Mouse (Mus musculus) heart, embryonic 15.5 days (tissue): Measurements from ENCODE around the gene Dlec1. TPM values are rescaled to one million over a fixed set of nuclear protein-coding genes. Genes with fewer than 3 reads are reported as not detected.

Source experiments
- ATAC-seq: fragments of 200-750 bp; cut with Nextera tagmentation; replicated peaks from 2 replicates; pipeline ENCODE4 v1.8.0; 2017; ENCODE audit warnings: low read depth, moderate TSS enrichment; ENCODE audit not compliant: insufficient number of reproducible peaks, insufficient read depth, low FRiP score
- H3K27ac ChIP-seq: fragments of 300-500 bp; sonication (generic); 2 replicates; pipeline ENCODE4 v1.5.1; 2015; ENCODE audit warnings: mild to moderate bottlenecking, inconsistent platforms
- H3K27me3 ChIP-seq: fragments of 300-500 bp; sonication (generic); 2 replicates; pipeline ENCODE4 v1.6.1; 2015; ENCODE audit warnings: inconsistent platforms
- H3K36me3 ChIP-seq: fragments of 300-500 bp; sonication (generic); 2 replicates; pipeline ENCODE4 v1.6.1; 2015; ENCODE audit warnings: mild to moderate bottlenecking, inconsistent platforms
- H3K4me1 ChIP-seq: fragments of 300-500 bp; sonication (generic); replicated peaks from 2 replicates; pipeline ENCODE4 v1.6.1; 2015; ENCODE audit warnings: inconsistent platforms
- H3K4me2 ChIP-seq: fragments of 300-500 bp; sonication (generic); 2 replicates; pipeline ENCODE4 v1.6.1; 2015; ENCODE audit warnings: inconsistent platforms, mild to moderate bottlenecking, moderate library complexity
- H3K4me3 ChIP-seq: fragments of 300-500 bp; sonication (generic); 2 replicates; pipeline ENCODE4 v1.5.1; 2015; ENCODE audit warnings: mild to moderate bottlenecking, inconsistent platforms
- H3K9ac ChIP-seq: fragments of 300-500 bp; sonication (generic); 2 replicates; pipeline ENCODE4 v1.6.1; 2015; ENCODE audit warnings: mild to moderate bottlenecking, inconsistent platforms
- H3K9me3 ChIP-seq: fragments of 300-500 bp; sonication (generic); replicated peaks from 2 replicates; pipeline ENCODE4 v1.6.1; 2016; ENCODE audit warnings: inconsistent platforms
- WGBS: fragments of 180-500 bp; shearing (Covaris S2); methylation state at CpG from one replicate; pipeline ENCODE4 v1.1.7; 2015; ENCODE audit warnings: mixed read lengths; 5-methylcytosine and 5-hydroxymethylcytosine counted together
- polyA plus RNA-seq: library from polyadenylated mRNA; unstranded; fragments of >200 nt; fragmentation: Nextera tagmentation; extraction: Ambion mirVana; gene quantifications from 2 replicates; pipeline ENCODE4 v1.2.1, GENCODE M21; 2015

The Dlec1 gene
- polyA plus RNA-seq, 1 experiment from 2014 or later, result 0.53 TPM

DNA sequence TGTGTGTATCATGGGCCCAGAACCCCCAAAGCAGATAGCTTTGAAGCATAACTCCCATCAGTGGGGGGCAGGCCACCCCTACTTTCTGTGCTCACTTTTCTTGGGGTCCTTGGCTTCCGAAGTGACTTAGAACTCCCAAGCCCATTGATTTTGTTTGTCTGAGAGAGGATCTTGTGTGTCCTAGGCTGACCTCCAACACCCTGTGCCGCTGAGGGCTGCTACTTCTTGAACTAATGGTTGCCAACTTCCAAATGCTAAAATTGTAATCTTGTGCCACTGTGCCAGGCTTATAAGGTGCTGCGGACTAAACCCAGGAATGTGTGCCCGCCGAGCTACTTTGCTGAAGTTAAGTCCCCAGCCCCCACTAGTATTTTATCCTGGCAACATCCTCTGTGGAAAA lies 11.8 kb upstream of the Dlec1 start:
- Histone ChIP-seq H3K9me3 (no peaks in the 10 kb centered on the region), H3K27me3 (0 out of 2 replicates have a peak, but pooled peaks cover 6% of the 10 kb centered on the region), H3K4me2 (no peak overlapping the region), H3K4me1 (peaks cover 54% of the 10 kb centered on the region), H3K9ac (no peak overlapping the region), H3K27ac (no peak overlapping the region), H3K4me3 (no peak overlapping the region), H3K36me3 (no peaks in the 10 kb centered on the region)
- no peak for ATAC-seq
- 86% methylated on average over 5 of the region's 5 CpGs for WGBS

- 76% methylated on average over 12 of the region's 12 CpGs for WGBS
- Histone ChIP-seq H3K27ac (no peak overlapping the region), H3K27me3 (0 out of 2 replicates have a peak, but pooled peaks cover 14% of the 10 kb centered on the region), H3K36me3 (no peaks in the 10 kb centered on the region), H3K4me3 (peak overlapping the region; percentile 68), H3K9me3 (no peaks in the 10 kb centered on the region), H3K4me1 (peaks cover 44% of the 10 kb centered on the region), H3K4me2 (peak overlapping the region; percentile 85), H3K9ac (peak overlapping the region; percentile 63; the same call in 1 of the 2 replicates)
- ATAC-seq, result no peak
Observed at GRCm38 (mm10) chr9:119091581-119092310, 10.5 kb upstream of the Dlec1 start.

GRCm38 (mm10) chr9:119092473-119093418 lies 9.5 kb upstream of the Dlec1 start:
- peaks cover 40% of the 10 kb centered on the region for H3K4me1 ChIP-seq
- no peaks in the 10 kb centered on the region for H3K36me3 ChIP-seq
- WGBS, result 4% methylated on average over 45 of the region's 45 CpGs
- H3K27ac ChIP-seq, result peak overlapping the region; percentile 85
- H3K9ac ChIP-seq, result peak overlapping the region; percentile 63
- H3K4me3 ChIP-seq, result peak overlapping the region; percentile 68
- ATAC-seq, result no peak
- 0 out of 2 replicates have a peak, but pooled peaks cover 14% of the 10 kb centered on the region for H3K27me3 ChIP-seq
- no peaks in the 10 kb centered on the region for H3K9me3 ChIP-seq
- peak overlapping the region; percentile 85 for H3K4me2 ChIP-seq

- H3K9ac ChIP-seq, result peak within 1 kb of the TSS; percentile 63
- no peaks in the 10 kb centered on the region for H3K36me3 ChIP-seq
- peak within 1 kb of the TSS; percentile 68 for H3K4me3 ChIP-seq
- H3K27ac ChIP-seq, result peak within 1 kb of the TSS; percentile 85
- WGBS, result 10% methylated on average over 45 of the region's 45 CpGs
- no peaks in the 10 kb centered on the region for H3K9me3 ChIP-seq
- peak within 1 kb of the TSS; percentile 85 for H3K4me2 ChIP-seq
- H3K27me3 ChIP-seq, result 0 out of 2 replicates have a peak, but pooled peaks cover 14% of the 10 kb centered on the region
- peaks cover 30% of the 10 kb centered on the region for H3K4me1 ChIP-seq
- ATAC-seq, result peak; percentile 93
Observed at GRCm38 (mm10) chr9:119093419-119094295, 8.6 kb upstream of the Dlec1 start, which contains the start of gene Plcd1. Gene Plcd1 (minus strand): TSS chr9:119093502.

- no peaks in the 10 kb centered on the region for H3K9me3 ChIP-seq
- H3K27ac ChIP-seq, result peak overlapping the region; percentile 85; the same call in 1 of the 2 replicates
- no peak overlapping the region for H3K4me2 ChIP-seq
- H3K9ac ChIP-seq, result no peak overlapping the region
- 71% methylated on average over 13 of the region's 13 CpGs for WGBS
- ATAC-seq, result no peak
- 0 out of 2 replicates have a peak, but pooled peaks cover 14% of the 10 kb centered on the region for H3K27me3 ChIP-seq
- H3K4me3 ChIP-seq, result no peak overlapping the region
- no peaks in the 10 kb centered on the region for H3K36me3 ChIP-seq
- peaks cover 29% of the 10 kb centered on the region for H3K4me1 ChIP-seq
Observed at GRCm38 (mm10) chr9:119094462-119095109, 7.7 kb upstream of the Dlec1 start.

DNA sequence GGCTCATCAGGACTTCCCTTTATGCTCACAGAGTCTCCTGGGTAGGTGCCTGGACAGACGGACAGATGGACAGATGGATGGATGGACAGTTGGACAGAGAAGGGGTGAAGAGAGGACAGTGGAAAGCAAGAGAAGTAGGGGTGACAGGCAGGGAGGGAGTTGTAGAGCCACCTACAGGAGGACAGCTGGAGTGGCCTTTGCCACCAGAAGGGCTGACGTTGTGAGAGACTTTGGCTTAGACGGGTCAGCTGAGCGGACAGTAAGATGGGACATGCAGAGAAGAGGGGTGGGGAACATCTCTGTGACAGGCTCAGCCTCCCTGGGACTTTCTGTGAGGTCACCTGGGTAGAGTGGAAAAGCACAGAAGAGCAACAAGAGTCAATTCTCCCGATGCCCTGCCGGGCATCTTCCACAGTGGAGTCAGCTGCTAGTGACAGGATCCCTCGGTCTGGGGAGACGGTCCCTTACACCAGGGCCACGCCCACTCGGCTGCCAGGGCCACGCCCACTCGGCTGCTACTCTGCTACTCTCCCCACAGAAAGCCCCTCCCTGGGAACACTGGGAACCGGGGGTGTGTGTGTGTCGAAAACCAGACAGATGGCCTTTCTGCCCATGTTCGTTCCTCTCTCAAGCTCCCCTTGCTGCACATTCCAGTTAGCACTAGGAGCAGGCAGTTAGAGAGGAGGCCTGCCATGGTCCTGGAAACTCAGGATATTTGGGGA lies 1.9 kb upstream of the Dlec1 start:
- H3K4me1 ChIP-seq, result peaks cover 5% of the 10 kb centered on the region
- ATAC-seq, result 0 out of 2 replicates have a peak, but pooled peaks have one; percentile 14
- no peak overlapping the region for H3K9ac ChIP-seq
- 13% methylated on average over 15 of the region's 15 CpGs for WGBS
- H3K36me3 ChIP-seq, result no peaks in the 10 kb centered on the region
- peaks cover 20% of the 10 kb centered on the region for H3K27me3 ChIP-seq
- H3K9me3 ChIP-seq, result no peaks in the 10 kb centered on the region
- no peak overlapping the region for H3K4me3 ChIP-seq
- H3K4me2 ChIP-seq, result no peak overlapping the region
- H3K27ac ChIP-seq, result no peak overlapping the region

DNA sequence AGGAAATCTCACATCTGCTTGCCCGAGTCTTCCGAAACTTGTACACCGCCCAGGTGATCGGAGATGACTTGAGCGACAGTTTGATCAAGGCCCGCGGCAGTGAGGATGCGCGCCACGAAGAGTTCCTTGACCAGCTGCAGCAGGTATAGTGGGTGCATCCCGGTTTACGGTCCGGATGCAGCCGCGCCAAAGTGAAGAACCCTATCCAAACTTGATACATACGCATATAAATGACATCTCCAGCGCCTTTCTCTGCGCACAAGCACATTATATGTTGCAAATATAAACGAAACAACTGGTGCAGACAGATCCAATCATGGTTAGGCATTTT lies 470 bp downstream of the Dlec1 start:
- ATAC-seq, result no peak
- Histone ChIP-seq H3K9me3 (no peaks in the 10 kb centered on the region), H3K36me3 (no peaks in the 10 kb centered on the region), H3K4me3 (peak overlapping the region; percentile 58), H3K27me3 (peaks cover 11% of the 10 kb centered on the region), H3K27ac (no peak overlapping the region), H3K9ac (peak overlapping the region; percentile 39), H3K4me1 (peaks cover 5% of the 10 kb centered on the region), H3K4me2 (peak overlapping the region; percentile 88)
- WGBS, result 3% methylated on average over 19 of the region's 19 CpGs

DNA sequence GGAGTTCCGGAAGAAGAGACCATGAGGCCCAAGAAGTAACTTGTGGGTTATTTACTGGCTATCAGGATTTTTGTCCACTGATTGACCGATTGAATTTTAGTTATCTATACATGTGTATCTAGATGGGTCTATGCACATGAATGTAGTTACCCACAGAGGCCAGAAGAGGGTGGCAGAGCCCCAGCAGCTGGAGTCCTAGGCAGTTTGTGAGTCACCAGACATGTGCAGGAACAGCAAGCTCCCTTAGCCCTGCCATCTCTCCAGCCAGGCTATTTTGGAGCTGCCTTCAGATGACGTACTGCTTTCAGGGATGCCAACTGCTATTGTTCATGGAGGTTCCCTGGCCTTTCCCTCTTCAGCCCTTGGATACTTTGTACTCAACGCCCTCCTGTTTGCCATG lies 5.3 kb downstream of the Dlec1 start:
- peak; percentile 51; the same call in 1 of the 2 replicates for ATAC-seq
- peaks cover 8% of the 10 kb centered on the region; the same call in 1 of the 2 replicates for H3K27me3 ChIP-seq
- no peak overlapping the region for H3K4me2 ChIP-seq
- H3K4me1 ChIP-seq, result peaks cover 3% of the 10 kb centered on the region
- H3K9me3 ChIP-seq, result no peaks in the 10 kb centered on the region
- 79% methylated on average over 4 of the region's 4 CpGs for WGBS
- H3K27ac ChIP-seq, result no peak overlapping the region
- no peak overlapping the region for H3K9ac ChIP-seq
- H3K4me3 ChIP-seq, result no peak overlapping the region
- no peaks in the 10 kb centered on the region for H3K36me3 ChIP-seq

DNA sequence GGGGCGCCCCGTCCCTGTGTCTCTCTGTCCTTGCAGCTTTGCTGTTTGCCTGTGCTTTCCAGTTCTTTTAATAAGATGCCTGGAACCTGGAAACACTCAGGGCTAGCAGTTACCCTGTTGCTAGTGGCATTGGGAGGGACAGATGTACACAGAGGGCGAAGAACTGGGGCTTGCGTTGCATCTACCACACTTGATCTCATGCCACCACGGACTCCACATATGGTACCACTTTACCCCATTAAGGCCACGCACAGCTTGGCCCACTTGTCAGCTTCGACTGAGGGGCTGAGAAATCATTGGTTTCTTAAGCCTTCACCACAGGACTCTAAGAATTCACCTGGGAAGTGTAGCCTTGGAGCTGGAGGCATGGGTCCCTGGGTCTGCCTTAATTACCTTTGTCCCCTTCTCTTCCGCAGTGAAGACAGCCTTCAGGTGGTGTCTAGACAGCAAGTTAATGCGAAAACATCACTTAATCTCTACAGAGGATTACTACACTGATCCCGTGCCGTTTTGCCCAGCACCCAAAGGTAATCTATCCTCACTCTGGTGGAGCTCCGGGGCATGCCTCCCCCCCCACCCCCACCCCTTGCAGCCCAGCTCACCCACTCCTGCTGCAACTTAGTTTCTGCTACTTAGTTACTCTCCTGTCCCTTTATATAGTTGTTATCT lies 7.5 kb downstream of the Dlec1 start:
- H3K27me3 ChIP-seq, result no peaks in the 10 kb centered on the region
- 65% methylated on average over 12 of the region's 12 CpGs for WGBS
- no peak for ATAC-seq
- no peaks in the 10 kb centered on the region; the same call in 1 of the 2 replicates for H3K4me1 ChIP-seq
- H3K4me2 ChIP-seq, result no peak overlapping the region
- H3K9me3 ChIP-seq, result no peaks in the 10 kb centered on the region
- no peak overlapping the region for H3K27ac ChIP-seq
- H3K9ac ChIP-seq, result no peak overlapping the region
- no peak overlapping the region for H3K4me3 ChIP-seq
- H3K36me3 ChIP-seq, result no peaks in the 10 kb centered on the region
